Mouse (Mus musculus) liver, embryonic 15.5 days (tissue): Measurements from ENCODE around the gene Neurod1. TPM values are rescaled to one million over a fixed set of nuclear protein-coding genes. Genes with fewer than 3 reads are reported as not detected.

ENCODE experiments used
- ATAC-seq: fragments of 200-750 bp; cut with Nextera tagmentation; 2 replicates; pipeline ENCODE4 v1.8.0; 2017; ENCODE audit warnings: moderate number of reproducible peaks, mild to moderate bottlenecking, moderate library complexity; ENCODE audit not compliant: insufficient read depth
- H3K27ac ChIP-seq: fragments of 300-500 bp; sonication (generic); replicated peaks from 2 replicates; pipeline ENCODE4 v1.5.1; 2015; ENCODE audit warnings: mild to moderate bottlenecking, inconsistent platforms
- H3K27me3 ChIP-seq: fragments of 300-500 bp; sonication (generic); 2 replicates; pipeline ENCODE4 v1.6.1; 2015; ENCODE audit warnings: mild to moderate bottlenecking, inconsistent platforms
- H3K36me3 ChIP-seq: fragments of 300-500 bp; sonication (generic); replicated peaks from 2 replicates; pipeline ENCODE4 v1.6.1; 2015; ENCODE audit warnings: moderate library complexity, mild to moderate bottlenecking, inconsistent platforms
- H3K4me1 ChIP-seq: fragments of 300-500 bp; sonication (generic); replicated peaks from 2 replicates; pipeline ENCODE4 v1.6.1; 2015; ENCODE audit warnings: inconsistent platforms
- H3K4me2 ChIP-seq: fragments of 300-500 bp; sonication (generic); 2 replicates; pipeline ENCODE4 v1.6.1; 2015; ENCODE audit warnings: moderate library complexity, mild to moderate bottlenecking, inconsistent platforms
- H3K4me3 ChIP-seq: fragments of 300-500 bp; sonication (generic); replicated peaks from 2 replicates; pipeline ENCODE4 v1.5.1; 2015; ENCODE audit warnings: mild to moderate bottlenecking, inconsistent platforms
- H3K9ac ChIP-seq: fragments of 300-500 bp; sonication (generic); 2 replicates; pipeline ENCODE4 v1.6.1; 2015; ENCODE audit warnings: moderate library complexity, mild to moderate bottlenecking, inconsistent platforms
- H3K9me3 ChIP-seq: fragments of 300-500 bp; sonication (generic); replicated peaks from 2 replicates; pipeline ENCODE4 v1.6.1; 2016; ENCODE audit warnings: inconsistent platforms
- WGBS: fragments of 180-500 bp; shearing (Covaris S2); methylation state at CpG from one replicate; pipeline ENCODE4 v1.1.7; 2015; ENCODE audit warnings: mixed read lengths; ENCODE audit not compliant: insufficient replicate concordance; 5-methylcytosine and 5-hydroxymethylcytosine counted together
- polyA plus RNA-seq: library from polyadenylated mRNA; unstranded; fragments of >200 nt; fragmentation: Nextera tagmentation; extraction: Ambion mirVana; gene quantifications from 2 replicates; pipeline ENCODE4 v1.2.1, GENCODE M21; 2015

Neurod1 gene
- polyA plus RNA-seq, 1 experiment from 2014 or later: not detected

DNA sequence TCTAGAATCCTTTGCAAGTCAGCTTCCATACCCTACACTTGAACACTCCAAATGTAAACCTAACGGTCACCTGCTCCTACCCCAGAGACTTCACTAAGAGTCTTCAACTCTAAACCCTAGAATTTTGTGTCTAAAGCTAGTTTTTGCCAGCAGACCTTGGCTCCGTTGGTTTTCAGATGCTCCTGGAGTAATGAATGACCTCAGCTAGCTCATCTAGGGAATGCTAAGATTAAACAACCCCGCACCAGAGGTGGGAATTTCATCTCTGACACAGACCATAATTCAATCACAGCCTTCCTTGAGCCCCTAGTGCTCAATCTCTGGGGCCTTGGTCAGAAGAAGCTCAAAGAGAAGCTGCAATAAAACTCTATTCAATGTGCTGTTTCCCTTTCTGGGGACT lies 883 bp upstream of the Neurod1 start:
- Histone ChIP-seq H3K27ac (no peak overlapping the region), H3K4me3 (no peak overlapping the region), H3K9me3 (no peaks in the 10 kb centered on the region), H3K36me3 (no peaks in the 10 kb centered on the region), H3K4me1 (no peaks in the 10 kb centered on the region), H3K4me2 (no peak overlapping the region), H3K27me3 (peaks cover 73% of the 10 kb centered on the region), H3K9ac (no peak overlapping the region)
- WGBS: 35% methylated on average over 3 of the region's 3 CpGs
- no peak for ATAC-seq

DNA sequence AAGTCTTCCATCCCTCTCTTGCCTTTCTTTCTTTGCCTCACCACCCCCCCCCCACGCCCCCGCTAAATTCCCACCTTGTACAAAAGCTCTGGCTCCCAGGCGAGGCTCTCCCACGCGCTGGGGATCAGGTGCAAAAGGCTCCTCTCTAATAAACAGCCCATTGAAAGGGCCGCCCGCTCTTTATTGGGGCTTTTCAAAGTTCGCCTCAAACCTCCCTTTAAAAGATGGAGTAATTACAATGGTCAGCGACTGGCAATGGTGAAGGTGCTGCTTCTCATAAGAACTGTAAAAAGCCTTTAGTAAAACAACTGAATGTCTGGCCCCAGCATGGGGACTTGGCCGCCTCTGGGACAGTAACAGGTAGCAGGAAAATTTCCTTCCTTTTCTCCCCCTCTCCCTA lies 905 bp downstream of the Neurod1 start:
- Histone ChIP-seq H3K36me3 (no peaks in the 10 kb centered on the region), H3K9me3 (no peaks in the 10 kb centered on the region), H3K27ac (no peak overlapping the region), H3K4me2 (no peak overlapping the region), H3K9ac (no peak overlapping the region), H3K4me3 (no peak overlapping the region), H3K4me1 (no peaks in the 10 kb centered on the region), H3K27me3 (peaks cover 71% of the 10 kb centered on the region)
- no peak for ATAC-seq
- WGBS: 4% methylated on average over 10 of the region's 10 CpGs

DNA sequence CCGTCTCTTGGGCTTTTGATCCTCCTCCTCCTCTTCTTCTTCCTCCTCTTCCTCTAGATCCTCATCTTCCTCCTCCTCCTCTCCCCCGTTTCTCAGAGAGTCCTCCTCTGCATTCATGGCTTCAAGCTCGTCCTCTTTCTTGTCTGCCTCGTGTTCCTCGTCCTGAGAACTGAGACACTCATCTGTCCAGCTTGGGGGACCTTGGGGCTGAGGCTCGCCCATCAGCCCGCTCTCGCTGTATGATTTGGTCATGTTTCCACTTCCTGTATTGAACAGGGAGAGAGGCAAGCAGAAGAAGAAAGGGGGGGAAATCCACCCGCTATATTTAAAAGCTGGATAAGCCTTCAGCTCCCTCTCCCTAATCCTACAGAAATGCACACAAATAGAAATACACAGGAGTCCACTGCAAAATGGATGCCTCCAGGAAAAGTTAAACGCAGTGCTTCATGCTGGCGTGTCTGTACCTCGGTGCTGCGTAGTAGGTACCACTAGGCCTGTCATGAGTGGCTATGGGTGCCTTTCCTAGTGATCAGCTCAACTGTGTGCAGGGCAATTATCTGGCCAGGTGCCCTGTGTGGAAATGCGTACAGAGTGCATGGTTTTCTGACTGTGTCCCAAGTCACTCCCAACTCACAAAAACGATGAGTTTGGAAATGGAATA lies 1.6 kb downstream of the Neurod1 start:
- Histone ChIP-seq H3K4me3 (no peak overlapping the region), H3K27ac (no peak overlapping the region), H3K9ac (no peak overlapping the region), H3K36me3 (no peaks in the 10 kb centered on the region), H3K27me3 (peaks cover 64% of the 10 kb centered on the region), H3K4me2 (no peak overlapping the region), H3K9me3 (no peaks in the 10 kb centered on the region), H3K4me1 (no peaks in the 10 kb centered on the region)
- no peak for ATAC-seq
- WGBS: 14% methylated on average over 15 of the region's 15 CpGs

DNA sequence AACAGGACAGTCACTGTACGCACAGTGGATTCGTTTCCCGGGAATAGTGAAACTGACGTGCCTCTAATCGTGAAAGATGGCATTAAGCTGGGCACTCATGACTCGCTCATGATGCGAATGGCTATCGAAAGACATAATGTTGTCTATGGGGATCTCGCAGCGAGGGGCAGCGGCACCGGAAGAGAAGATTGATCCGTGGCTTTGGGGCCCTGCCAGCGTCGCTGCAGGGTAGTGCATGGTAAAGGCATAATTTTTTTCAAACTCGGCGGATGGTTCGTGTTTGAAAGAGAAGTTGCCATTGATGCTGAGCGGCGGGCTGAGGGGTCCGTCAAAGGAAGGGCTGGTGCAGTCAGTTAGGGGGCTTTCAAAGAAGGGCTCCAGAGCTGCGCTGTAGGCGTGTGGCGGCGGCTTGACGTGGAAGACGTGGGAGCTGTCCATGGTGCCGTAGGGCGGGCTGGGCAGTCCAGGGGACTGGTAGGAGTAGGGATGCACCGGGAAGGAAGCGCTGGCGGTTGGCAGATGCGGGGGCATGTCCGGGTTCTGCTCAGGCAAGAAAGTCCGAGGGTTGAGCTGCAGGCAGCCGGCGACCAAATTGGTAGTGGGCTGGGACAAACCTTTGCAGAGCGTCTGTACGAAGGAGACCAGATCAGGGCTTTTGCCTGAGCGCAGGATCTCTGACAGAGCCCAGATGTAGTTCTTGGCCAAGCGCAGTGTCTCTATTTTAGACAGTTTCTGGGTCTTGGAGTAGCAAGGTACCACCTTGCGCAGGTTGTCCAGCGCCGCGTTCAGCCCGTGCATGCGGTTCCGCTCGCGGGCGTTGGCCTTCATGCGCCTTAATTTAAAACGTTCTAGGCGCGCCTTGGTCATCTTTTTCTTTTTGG lies 2.4 kb downstream of the Neurod1 start:
- no peak overlapping the region for H3K9ac ChIP-seq
- no peaks in the 10 kb centered on the region for H3K4me1 ChIP-seq
- WGBS: 3% methylated on average over 55 of the region's 55 CpGs
- H3K9me3 ChIP-seq: no peaks in the 10 kb centered on the region
- peak overlapping the region; percentile 62 for H3K4me2 ChIP-seq
- no peak; the same call in 1 of the 2 replicates for ATAC-seq
- H3K36me3 ChIP-seq: no peaks in the 10 kb centered on the region
- H3K4me3 ChIP-seq: peak overlapping the region; percentile 40
- no peak overlapping the region for H3K27ac ChIP-seq
- H3K27me3 ChIP-seq: peaks cover 56% of the 10 kb centered on the region

DNA sequence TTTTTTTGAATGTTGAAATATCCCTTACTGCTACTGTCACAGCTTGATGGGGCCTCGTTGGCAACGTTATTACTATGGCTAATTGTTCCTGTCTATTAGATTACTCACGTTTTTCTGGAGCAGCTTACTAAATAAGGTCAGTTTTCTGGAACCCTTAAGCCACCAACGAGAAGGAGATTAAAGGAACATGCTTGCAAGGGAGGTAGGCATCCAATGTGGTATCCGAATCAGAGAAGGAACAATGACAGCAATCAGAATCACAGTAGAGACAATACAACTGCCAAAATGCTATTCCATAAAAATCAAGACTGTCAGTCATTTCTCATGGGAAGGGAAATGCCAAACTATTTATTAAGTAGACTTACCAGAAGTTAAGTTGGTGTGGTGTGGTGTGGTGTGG lies 5.1 kb downstream of the Neurod1 start:
- Histone ChIP-seq H3K36me3 (no peaks in the 10 kb centered on the region), H3K4me2 (no peak overlapping the region), H3K4me1 (no peaks in the 10 kb centered on the region), H3K27me3 (peaks cover 29% of the 10 kb centered on the region), H3K9me3 (no peaks in the 10 kb centered on the region), H3K9ac (no peak overlapping the region), H3K4me3 (no peak overlapping the region), H3K27ac (no peak overlapping the region)
- 36% methylated on average over 5 of the region's 5 CpGs for WGBS
- ATAC-seq: no peak

DNA sequence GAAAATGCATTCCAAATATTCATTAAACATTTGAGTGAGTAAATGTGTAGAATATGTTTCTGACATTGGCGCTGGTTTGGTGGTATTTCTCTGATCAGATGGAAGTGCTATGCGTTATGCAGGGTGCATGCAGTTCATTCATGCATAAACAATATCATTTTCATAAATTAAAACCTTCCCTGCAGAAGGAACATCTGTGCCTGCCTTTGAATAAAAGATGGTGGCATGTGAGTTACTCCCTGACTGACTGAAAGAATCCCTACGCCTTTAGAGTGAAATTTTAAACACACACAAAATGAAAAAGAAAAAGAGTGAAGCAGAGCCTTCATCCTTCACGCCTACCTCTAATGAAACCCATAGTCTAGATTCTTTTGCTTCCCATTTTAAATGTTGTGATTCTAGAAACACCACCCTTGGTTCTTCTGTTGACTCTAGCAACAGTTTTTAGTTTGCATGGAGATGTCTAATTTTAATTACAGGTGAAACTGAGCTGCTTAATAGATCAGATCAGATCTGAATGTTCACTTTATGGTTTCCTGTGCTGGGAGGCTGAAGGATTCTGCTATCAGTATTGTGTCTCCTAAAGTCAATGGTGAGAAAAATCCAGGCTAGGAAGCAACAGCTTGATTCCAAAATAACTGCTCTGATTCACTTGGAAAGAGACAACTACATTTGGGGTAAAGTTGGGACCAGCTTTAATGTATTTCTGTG lies 5.7 kb downstream of the Neurod1 start:
- no peaks in the 10 kb centered on the region for H3K4me1 ChIP-seq
- H3K4me3 ChIP-seq: no peak overlapping the region
- WGBS: 48% methylated on average over 4 of the region's 4 CpGs
- H3K27me3 ChIP-seq: peaks cover 23% of the 10 kb centered on the region
- ATAC-seq: no peak
- H3K4me2 ChIP-seq: no peak overlapping the region
- H3K9ac ChIP-seq: no peak overlapping the region
- H3K36me3 ChIP-seq: no peaks in the 10 kb centered on the region
- H3K27ac ChIP-seq: no peak overlapping the region
- H3K9me3 ChIP-seq: no peaks in the 10 kb centered on the region

DNA sequence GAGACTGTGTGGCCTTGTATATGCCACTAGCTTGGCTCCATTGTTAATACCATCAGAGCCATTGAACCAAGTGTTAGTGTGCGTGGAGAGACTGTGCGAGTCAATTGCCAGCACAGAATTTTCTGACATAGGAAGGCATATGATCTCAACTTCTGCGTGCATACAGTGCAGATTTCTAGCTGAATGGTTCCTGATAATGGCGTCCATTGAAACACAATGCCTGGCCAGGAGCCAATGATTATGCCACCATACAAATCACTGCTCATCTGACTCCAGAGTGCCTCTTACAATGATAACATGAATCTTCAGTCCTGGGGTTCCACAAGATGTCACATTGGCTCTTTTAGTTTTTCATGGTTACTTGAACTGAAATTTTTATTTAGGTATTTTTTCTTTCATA lies 7.2 kb downstream of the Neurod1 start:
- Histone ChIP-seq H3K4me1 (no peaks in the 10 kb centered on the region), H3K27me3 (peaks cover 8% of the 10 kb centered on the region), H3K27ac (no peak overlapping the region), H3K4me2 (no peak overlapping the region), H3K36me3 (no peaks in the 10 kb centered on the region), H3K9ac (no peak overlapping the region), H3K9me3 (no peaks in the 10 kb centered on the region), H3K4me3 (no peak overlapping the region)
- no peak for ATAC-seq
- 51% methylated on average over 4 of the region's 4 CpGs for WGBS

DNA sequence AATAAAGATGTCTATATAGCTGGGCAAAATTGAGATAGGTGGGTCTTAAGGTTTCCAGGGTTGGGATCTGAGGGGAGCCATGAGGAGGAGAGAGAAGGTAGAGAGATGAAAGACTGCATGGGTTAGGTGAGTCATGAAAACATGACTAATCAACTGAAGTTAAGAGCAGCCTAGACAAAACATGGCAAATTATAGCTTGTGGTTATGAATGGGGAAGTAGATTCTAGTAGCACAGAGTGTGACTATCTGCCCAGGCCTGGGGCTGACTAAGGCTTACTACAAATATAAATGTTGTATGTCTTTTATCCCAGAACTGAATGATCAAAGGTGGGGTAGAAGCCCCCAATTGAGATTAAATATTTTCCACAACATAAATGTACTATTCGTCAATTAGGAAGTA lies 9.4 kb downstream of the Neurod1 start:
- Histone ChIP-seq H3K9ac (no peak overlapping the region), H3K4me2 (no peak overlapping the region), H3K27me3 (no peaks in the 10 kb centered on the region; the same call in 1 of the 2 replicates), H3K4me1 (no peaks in the 10 kb centered on the region), H3K9me3 (no peaks in the 10 kb centered on the region), H3K36me3 (no peaks in the 10 kb centered on the region), H3K4me3 (no peak overlapping the region), H3K27ac (no peak overlapping the region)
- 35% methylated on average over 1 of the region's 1 CpGs for WGBS
- no peak for ATAC-seq

DNA sequence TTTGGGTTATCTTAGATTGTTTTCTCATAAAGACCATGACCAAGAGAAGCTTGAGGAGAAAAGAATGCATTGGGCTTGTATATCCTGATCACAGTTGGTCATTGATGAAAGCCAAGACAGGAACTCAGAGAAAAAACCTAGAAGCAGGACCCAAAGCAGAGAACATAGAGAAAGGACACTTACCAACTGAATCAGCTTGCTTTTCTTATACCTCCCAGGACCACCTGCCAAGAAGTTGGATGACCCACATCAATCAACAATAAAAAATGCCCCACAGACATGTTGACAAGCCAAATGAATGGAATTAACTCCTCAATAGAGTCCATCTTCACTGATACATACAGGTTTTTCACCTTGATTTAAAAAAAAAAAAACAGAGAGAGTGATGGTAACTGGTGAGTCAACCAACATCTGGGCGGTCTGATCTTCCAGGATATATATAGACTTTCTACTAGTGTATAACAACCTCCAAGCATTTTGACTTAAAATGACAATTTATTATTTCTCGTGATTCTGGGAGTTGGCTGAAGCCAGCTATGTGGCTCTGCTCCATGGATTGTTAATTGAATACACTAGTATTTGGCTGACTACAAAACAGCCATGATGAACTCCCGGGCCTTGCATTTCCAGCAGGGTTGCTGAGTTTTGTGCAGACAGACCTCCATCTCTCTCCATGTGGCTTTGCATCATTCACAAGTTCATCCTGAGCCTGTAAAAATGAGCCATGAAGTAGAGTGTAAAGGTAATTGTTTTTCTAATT lies 12.5 kb downstream of the Neurod1 start:
- H3K27ac ChIP-seq: no peak overlapping the region
- no peaks in the 10 kb centered on the region for H3K9me3 ChIP-seq
- H3K4me1 ChIP-seq: no peaks in the 10 kb centered on the region
- no peak overlapping the region for H3K4me2 ChIP-seq
- no peak for ATAC-seq
- H3K27me3 ChIP-seq: no peaks in the 10 kb centered on the region
- no peak overlapping the region for H3K4me3 ChIP-seq
- WGBS: 55% methylated on average over 3 of the region's 3 CpGs
- H3K36me3 ChIP-seq: no peaks in the 10 kb centered on the region
- no peak overlapping the region for H3K9ac ChIP-seq

DNA sequence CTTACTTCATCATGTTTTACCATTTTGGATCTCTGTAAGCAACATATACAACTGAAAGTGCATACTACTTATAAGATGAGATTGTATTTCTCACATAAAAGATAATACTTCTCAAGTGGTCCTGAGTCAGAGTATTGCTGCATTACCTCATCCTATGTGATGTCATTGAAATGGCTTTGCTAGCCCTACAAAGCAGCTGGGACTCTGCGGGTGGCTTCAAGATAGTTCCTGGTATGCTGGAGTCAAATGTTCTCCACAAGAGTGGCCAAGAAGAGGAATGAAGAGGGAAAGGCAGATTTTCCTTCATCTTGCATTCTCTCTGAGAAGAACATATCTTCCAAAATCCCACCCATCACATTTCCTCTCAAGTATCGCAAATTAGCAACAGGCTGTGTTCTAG lies 13.2 kb downstream of the Neurod1 start:
- no peak overlapping the region for H3K4me2 ChIP-seq
- H3K36me3 ChIP-seq: no peaks in the 10 kb centered on the region
- H3K9ac ChIP-seq: no peak overlapping the region
- H3K4me1 ChIP-seq: no peaks in the 10 kb centered on the region
- H3K4me3 ChIP-seq: no peak overlapping the region
- WGBS: 68% methylated on average over 2 of the region's 2 CpGs
- no peak for ATAC-seq
- H3K9me3 ChIP-seq: no peaks in the 10 kb centered on the region
- no peaks in the 10 kb centered on the region for H3K27me3 ChIP-seq
- no peak overlapping the region for H3K27ac ChIP-seq

DNA sequence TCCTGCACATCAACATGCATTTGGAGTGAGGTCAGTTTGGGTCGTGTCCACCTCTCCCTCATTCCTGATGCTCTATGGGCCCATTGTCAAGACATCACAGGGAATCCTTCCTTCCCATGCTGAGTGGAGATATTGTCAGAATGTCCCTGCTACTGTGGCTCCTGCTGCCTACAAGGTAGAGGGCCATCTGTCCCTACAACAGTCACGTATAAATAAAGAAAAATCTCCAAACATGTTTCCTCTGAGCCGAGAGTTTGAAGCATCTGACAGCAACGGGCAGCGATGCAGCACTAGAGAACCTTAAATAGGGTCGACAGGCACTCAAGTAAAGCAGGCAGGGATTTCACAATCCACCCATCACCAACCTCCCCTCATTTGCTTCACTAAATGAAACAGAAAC lies 13.6 kb downstream of the Neurod1 start:
- Histone ChIP-seq H3K4me2 (no peak overlapping the region), H3K9ac (no peak overlapping the region), H3K36me3 (no peaks in the 10 kb centered on the region), H3K27me3 (no peaks in the 10 kb centered on the region), H3K9me3 (no peaks in the 10 kb centered on the region), H3K4me3 (no peak overlapping the region), H3K4me1 (no peaks in the 10 kb centered on the region), H3K27ac (no peak overlapping the region)
- 63% methylated on average over 6 of the region's 6 CpGs for WGBS
- ATAC-seq: no peak
